Mouse (Mus musculus) gastrocnemius, postnatal 10 days (tissue): ENCODE measurements around the gene Alk. TPM values are rescaled to one million over a fixed set of nuclear protein-coding genes. Genes with fewer than 3 reads are reported as not detected.
"Not testable (repeated sequence)": the region's sequence is repeated elsewhere in the genome, so short reads cannot be mapped to it uniquely, and the experiment has no call there.

ENCODE experiments used
- DNase-seq: peaks from one replicate; pipeline ENCODE4 v3.0.0; 2021; ENCODE audit warnings: mixed read lengths
- total RNA-seq, 2 experiments: library from RNA; stranded (reverse); gene quantifications; 2 replicates each; pipeline ENCODE4 v1.2.3; 2021

Gene Alk
- total RNA-seq, 2 experiments from 2014 or later, result 0.54 to 0.63 TPM

GRCm38 (mm10) chr17:72527481-72527880 lies 76.9 kb downstream of the Alk start:
- DNase-seq, result no peak

GRCm38 (mm10) chr17:72526356-72526755 lies 78.1 kb downstream of the Alk start:
- DNase-seq, result no peak

- no peak for DNase-seq
Observed at GRCm38 (mm10) chr17:72524839-72525238, 79.6 kb downstream of the Alk start.

- no peak for DNase-seq
Observed at GRCm38 (mm10) chr17:72523006-72523405, 81.4 kb downstream of the Alk start.

- DNase-seq, result peak; percentile 37
Observed at GRCm38 (mm10) chr17:72522381-72522780, 82.0 kb downstream of the Alk start.

GRCm38 (mm10) chr17:72521353-72521752 lies 83.1 kb downstream of the Alk start:
- DNase-seq, result no peak

- DNase-seq, result peak; percentile 17
Observed at GRCm38 (mm10) chr17:72510746-72511145, 93.7 kb downstream of the Alk start.

GRCm38 (mm10) chr17:72508678-72509394 lies 95.6 kb downstream of the Alk start:
- no peak for DNase-seq

- DNase-seq, result no peak
Observed at GRCm38 (mm10) chr17:72505213-72505612, 99.2 kb downstream of the Alk start.

- no peak for DNase-seq
Observed at GRCm38 (mm10) chr17:72504581-72504980, 99.8 kb downstream of the Alk start.

- no peak for DNase-seq
Observed at GRCm38 (mm10) chr17:72495395-72495794, 109.0 kb downstream of the Alk start.

GRCm38 (mm10) chr17:72485623-72486022 lies 118.8 kb downstream of the Alk start:
- DNase-seq, result no peak

- not testable (repeated sequence) for DNase-seq
Observed at GRCm38 (mm10) chr17:72479260-72479659, 125.2 kb downstream of the Alk start.

- DNase-seq, result no peak
Observed at GRCm38 (mm10) chr17:72477889-72478405, 126.5 kb downstream of the Alk start.

GRCm38 (mm10) chr17:72476956-72477355 lies 127.5 kb downstream of the Alk start:
- DNase-seq, result no peak

- no peak for DNase-seq
Observed at GRCm38 (mm10) chr17:72474166-72474565, 130.3 kb downstream of the Alk start.

- peak; percentile 56 for DNase-seq
Observed at GRCm38 (mm10) chr17:72448477-72448876, 155.9 kb downstream of the Alk start.

GRCm38 (mm10) chr17:72445204-72446177 lies 158.9 kb downstream of the Alk start:
- DNase-seq, result no peak

GRCm38 (mm10) chr17:72417451-72417850 lies 187.0 kb downstream of the Alk start:
- no peak for DNase-seq

GRCm38 (mm10) chr17:72414676-72415075 lies 189.8 kb downstream of the Alk start:
- no peak for DNase-seq

GRCm38 (mm10) chr17:72404813-72405212 lies 199.6 kb downstream of the Alk start:
- no peak for DNase-seq

- DNase-seq, result no peak
Observed at GRCm38 (mm10) chr17:72401861-72402260, 202.6 kb downstream of the Alk start.

- no peak for DNase-seq
Observed at GRCm38 (mm10) chr17:72401349-72401748, 203.1 kb downstream of the Alk start.
